Comparison of ENCODE assay signal across 8 mouse cellular contexts in the genomic region with DNA sequence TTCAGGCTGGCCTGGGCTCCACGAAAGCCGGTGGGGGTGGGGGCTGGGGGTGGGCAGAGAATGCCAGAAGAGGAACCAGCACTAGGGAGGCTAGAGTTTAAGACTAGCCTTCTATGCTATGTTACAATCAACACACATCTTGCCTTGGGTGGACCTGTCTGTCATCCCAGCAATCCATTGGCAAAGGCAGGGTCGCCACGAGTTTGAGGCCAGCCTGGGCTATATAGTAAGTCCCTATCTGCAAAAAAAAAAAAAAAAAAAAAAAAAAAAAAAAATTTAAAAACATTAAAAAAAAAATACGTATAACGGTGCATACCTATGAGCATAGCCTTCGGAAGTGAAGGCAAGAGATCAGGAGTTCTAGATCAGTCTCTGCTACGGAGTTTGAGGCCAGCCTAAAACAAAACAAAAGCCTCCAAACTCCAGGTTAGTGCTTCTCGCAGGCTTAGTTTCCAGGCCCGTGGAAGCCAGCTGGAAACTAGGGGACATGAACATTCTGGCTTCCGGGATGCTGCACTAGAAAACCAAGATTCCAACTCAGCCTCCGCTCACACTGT. TPM values are rescaled to one million over a fixed set of nuclear protein-coding genes. Genes with fewer than 3 reads are reported as not detected.
DNase-seq lines count a peak whose midpoint lies in the region; ATAC-seq and TF ChIP-seq lines count a peak whose summit lies in the region.

No protein-coding gene starts in this region.

- no peaks in the 10 kb centered on the region for H3K9me3 ChIP-seq in forebrain, embryonic 10.5 days
- no peaks in the 10 kb centered on the region for H3K9me3 ChIP-seq in liver, embryonic 12.5 days (replicated peaks)

- no peak for ATAC-seq in liver, embryonic 12.5 days

- no peaks in the 10 kb centered on the region for H3K27me3 ChIP-seq in C2C12 (ENCODE audit: control insufficient read depth, insufficient read depth, insufficient read length)
- no peaks in the 10 kb centered on the region for H3K27me3 ChIP-seq in forebrain, embryonic 10.5 days (ENCODE audit: poor library complexity, severe bottlenecking)
- no peaks in the 10 kb centered on the region for H3K27me3 ChIP-seq in liver, embryonic 12.5 days (replicated peaks)

- peak overlapping the region; percentile 99 for H3K27ac ChIP-seq in gastrocnemius, adult 2 months
- peak overlapping the region; percentile 97 for H3K27ac ChIP-seq in forebrain, embryonic 10.5 days
- peak overlapping the region; percentile 98 for H3K27ac ChIP-seq in liver, embryonic 12.5 days

- peaks cover 77% of the 10 kb centered on the region for H3K4me1 ChIP-seq in forebrain, embryonic 10.5 days
- peaks cover 88% of the 10 kb centered on the region for H3K4me1 ChIP-seq in liver, embryonic 12.5 days

- H3K4me2 ChIP-seq in liver, embryonic 12.5 days: peak overlapping the region; percentile 99

- DNase-seq in gastrocnemius, adult 2 months: no peak
- no peak for DNase-seq in gastrocnemius, postnatal 36 days
- no peak for DNase-seq in forebrain, embryonic 10.5 days (ENCODE audit: extremely low spot score, low spot score)
- DNase-seq in layer of hippocampus, adult 18-20 months (ENCODE audit: low spot score in 2 of 2): no peak
- no peak for DNase-seq in right cerebral cortex, postnatal 14 days
- DNase-seq in gastrocnemius, postnatal 14 days: no peak

- peaks cover 31% of the 10 kb centered on the region for H3K79me3 ChIP-seq in C2C12 (ENCODE audit: low read depth)

- intact Hi-C loops in gastrocnemius, adult 2 months (cut with DNase I): no loop called here
- intact Hi-C loops in gastrocnemius, postnatal 36 days (cut with DNase I): no loop called here
- intact Hi-C loops in gastrocnemius, postnatal 14 days (cut with DNase I; ENCODE audit: low total_unique reads): no loop called here

- peak overlapping the region; percentile 84 for H3ac ChIP-seq in C2C12 (ENCODE audit: control insufficient read depth, insufficient read length, low read depth)

- H3K79me2 ChIP-seq in C2C12 (ENCODE audit: control insufficient read depth, insufficient read depth): peaks cover 54% of the 10 kb centered on the region

- H3K4me3 ChIP-seq in gastrocnemius, adult 2 months: peak overlapping the region; percentile 92
- H3K4me3 ChIP-seq in C2C12 (ENCODE audit: insufficient read depth, poor library complexity, severe bottlenecking): peak overlapping the region; percentile 68
- peak overlapping the region; percentile 81 for H3K4me3 ChIP-seq in forebrain, embryonic 10.5 days
- peak overlapping the region; percentile 87 for H3K4me3 ChIP-seq in liver, embryonic 12.5 days

- H3K36me3 ChIP-seq in C2C12 (ENCODE audit: control insufficient read depth, insufficient read depth): peaks cover 3% of the 10 kb centered on the region
- peaks cover 40% of the 10 kb centered on the region for H3K36me3 ChIP-seq in forebrain, embryonic 10.5 days (replicated peaks)
- peaks cover 41% of the 10 kb centered on the region for H3K36me3 ChIP-seq in liver, embryonic 12.5 days

- no peak for TF ChIP-seq CTCF in gastrocnemius, adult 2 months (IDR thresholded peaks at IDR 0.05)
- TF ChIP-seq CTCF in C2C12 (IDR thresholded peaks at IDR 0.05; ENCODE audit: control insufficient read depth, insufficient read depth, insufficient read length): no peak

- H3K9ac ChIP-seq in liver, embryonic 12.5 days: peak overlapping the region; percentile 83

- WGBS in forebrain, embryonic 10.5 days: 24% methylated on average over 12 of the region's 12 CpGs
- WGBS in liver, embryonic 12.5 days (ENCODE audit: insufficient replicate concordance): 6% methylated on average over 12 of the region's 12 CpGs

TF ChIP-seq in C2C12, 6 proteins besides CTCF, POLR2A, EP300 and RAD21:
- TF ChIP-seq USF1 (IDR thresholded peaks at IDR 0.05; ENCODE audit: low read depth) (no peak), MYOG (IDR thresholded peaks at IDR 0.05; ENCODE audit: control insufficient read depth, extremely low read depth, insufficient read length) (no peak)

RNA-seq across cellular contexts. Expression of gene Tssk6, which starts 1.0 kb away (rescaled TPM):
- not detected for total RNA-seq in gastrocnemius, adult 2 months (2021)
- total RNA-seq in gastrocnemius, postnatal 36 days (2021): not detected
- polyA plus RNA-seq in C2C12 (2012; fragmentation: generic; extraction: Trizol): 0.57 TPM
- polyA plus RNA-seq in forebrain, embryonic 10.5 days (2016; fragmentation: Nextera tagmentation; extraction: Ambion mirVana): 5.1 and 5.3 TPM in 2 replicates
- 3.8 and 4.5 TPM in 2 replicates for polyA plus RNA-seq in liver, embryonic 12.5 days (2016; fragmentation: Nextera tagmentation; extraction: Ambion mirVana)
- under 1 TPM; 0.25 to 0.33 TPM for total RNA-seq in layer of hippocampus, adult 18-20 months (2021)
- under 1 TPM in 1 of 2 experiments, not detected in 1; 0.31 TPM for total RNA-seq in gastrocnemius, postnatal 14 days (2021)

RNA-seq across cellular contexts. Expression of gene Ndufa13, which starts 1.4 kb away (rescaled TPM):
- total RNA-seq in gastrocnemius, adult 2 months (2021): 100 to 1,000 TPM; 312 to 399 TPM
- total RNA-seq in gastrocnemius, postnatal 36 days (2021): 100 to 1,000 TPM; 332 to 340 TPM
- 135 TPM for polyA plus RNA-seq in C2C12 (2012; fragmentation: generic; extraction: Trizol)
- 165 and 170 TPM in 2 replicates for polyA plus RNA-seq in forebrain, embryonic 10.5 days (2016; fragmentation: Nextera tagmentation; extraction: Ambion mirVana)
- polyA plus RNA-seq in liver, embryonic 12.5 days (2016; fragmentation: Nextera tagmentation; extraction: Ambion mirVana): 121 and 122 TPM in 2 replicates
- total RNA-seq in layer of hippocampus, adult 18-20 months (2021): 100 to 1,000 TPM; 154 to 158 TPM
- 100 to 1,000 TPM; 265 to 294 TPM for total RNA-seq in gastrocnemius, postnatal 14 days (2021)

RNA-seq across cellular contexts. Expression of gene Yjefn3, which starts 1.5 kb away (rescaled TPM):
- total RNA-seq in gastrocnemius, adult 2 months (2021): 10 to 100 TPM in 1 of 2 experiments, 1 to 10 TPM in 1; 9.5 to 14.5 TPM
- 1 to 10 TPM; 5.7 to 9.0 TPM for total RNA-seq in gastrocnemius, postnatal 36 days (2021)
- 2.6 TPM for polyA plus RNA-seq in C2C12 (2012; fragmentation: generic; extraction: Trizol)
- polyA plus RNA-seq in forebrain, embryonic 10.5 days (2016; fragmentation: Nextera tagmentation; extraction: Ambion mirVana): 3.8 and 5.1 TPM in 2 replicates
- polyA plus RNA-seq in liver, embryonic 12.5 days (2016; fragmentation: Nextera tagmentation; extraction: Ambion mirVana): 0.74 and 0.86 TPM in 2 replicates
- total RNA-seq in layer of hippocampus, adult 18-20 months (2021): 10 to 100 TPM; 37.5 to 39.6 TPM
- total RNA-seq in gastrocnemius, postnatal 14 days (2021): 10 to 100 TPM in 1 of 2 experiments, 1 to 10 TPM in 1; 7.8 to 10.2 TPM

RNA-seq across cellular contexts. Expression of gene Cilp2, which starts 13.5 kb away (rescaled TPM):
- total RNA-seq in gastrocnemius, adult 2 months (2021): 10 to 100 TPM in 1 of 2 experiments, 1 to 10 TPM in 1; 3.5 to 18.9 TPM
- 10 to 100 TPM in 1 of 2 experiments, 1 to 10 TPM in 1; 9.3 to 11.0 TPM for total RNA-seq in gastrocnemius, postnatal 36 days (2021)
- 0.02 TPM for polyA plus RNA-seq in C2C12 (2012; fragmentation: generic; extraction: Trizol)
- polyA plus RNA-seq in forebrain, embryonic 10.5 days (2016; fragmentation: Nextera tagmentation; extraction: Ambion mirVana): 0.36 and 0.53 TPM in 2 replicates
- polyA plus RNA-seq in liver, embryonic 12.5 days (2016; fragmentation: Nextera tagmentation; extraction: Ambion mirVana): 0.14 and 0.33 TPM in 2 replicates
- total RNA-seq in layer of hippocampus, adult 18-20 months (2021): under 1 TPM; 0.48 to 0.59 TPM
- 10 to 100 TPM; 26.6 to 27.8 TPM for total RNA-seq in gastrocnemius, postnatal 14 days (2021)
